Comparison of ENCODE assay signal across 10 mouse cellular contexts in the genomic region with DNA sequence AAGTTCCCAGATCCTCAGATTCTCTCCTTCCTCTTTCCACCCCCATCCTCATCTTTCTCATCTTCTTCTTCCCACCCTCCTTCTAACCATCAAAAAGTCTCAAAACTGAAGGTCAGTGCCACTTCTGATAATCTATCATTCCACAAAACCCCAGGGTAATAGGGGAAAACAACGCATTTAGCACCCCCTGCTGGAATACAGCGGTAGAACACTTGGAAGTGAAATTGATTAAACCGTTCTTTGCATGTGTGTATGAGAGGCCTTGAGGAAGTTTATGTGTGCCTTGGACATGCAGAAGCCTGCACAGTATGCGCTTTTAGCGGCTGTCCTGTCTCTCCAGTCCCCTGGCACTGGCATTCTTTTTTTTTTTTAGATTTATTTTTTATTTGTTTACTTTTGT. TPM values are rescaled to one million over a fixed set of nuclear protein-coding genes. Genes with fewer than 3 reads are reported as not detected.
DNase-seq lines count a peak whose midpoint lies in the region; ATAC-seq and TF ChIP-seq lines count a peak whose summit lies in the region.
"Had no signal": no experiment of that assay in that cellular context is flagged by ENCODE, and none has a peak within 500 bp of the region (broad histone marks: within the 10 kb centered on the region; RNA-seq: fewer than 3 reads in every experiment).

No protein-coding gene starts in this region.

- H3K27ac ChIP-seq in gastrocnemius, adult 2 months: no peak overlapping the region
- H3K27ac ChIP-seq: embryonic facial prominence, embryonic 12.5 days; limb, embryonic 15.5 days had no signal

- peak; percentile 43 for DNase-seq in gastrocnemius, adult 2 months
- DNase-seq in gastrocnemius, postnatal 25 days: no peak
- DNase-seq in urinary bladder, postnatal 25 days (ENCODE audit: low spot score): peak; percentile 66
- no peak for DNase-seq in urinary bladder, postnatal 10 days (ENCODE audit: low spot score)
- DNase-seq in kidney, postnatal 10 days: peak; percentile 74
- peak; percentile 61 for DNase-seq in thymus, postnatal 0 days (ENCODE audit: low spot score)

- ATAC-seq in common myeloid progenitor, adult 5-6 weeks (replicated peaks; ENCODE audit: low read depth, poor library complexity, severe bottlenecking): peak; percentile 48; the same call in 1 of the 2 replicates
- ATAC-seq in megakaryocyte, adult 5-6 weeks (ENCODE audit: poor library complexity, severe bottlenecking): peak; percentile 52

- intact Hi-C loops in gastrocnemius, adult 2 months (cut with DNase I): loop anchor here (5.0 kb wide), 1 partner anchor 127 kb away; a partner anchor contains a TSS

- peak; percentile 85 for TF ChIP-seq CTCF in gastrocnemius, adult 2 months (IDR thresholded peaks at IDR 0.05)

- no peak overlapping the region for H3K4me3 ChIP-seq in gastrocnemius, adult 2 months
- H3K4me3 ChIP-seq: embryonic facial prominence, embryonic 12.5 days; limb, embryonic 15.5 days had no signal

RNA-seq across cellular contexts. Expression of a gene that starts 4.8 kb away (rescaled TPM):
- total RNA-seq in gastrocnemius, adult 2 months (2021): not detected
- not detected for total RNA-seq in gastrocnemius, postnatal 25 days (2021)
- 0.53 and 1.7 TPM in 2 replicates for total RNA-seq in common myeloid progenitor, adult 5-6 weeks (2017)
- total RNA-seq in megakaryocyte, adult 5-6 weeks (2015): not detected in 2 replicates
- total RNA-seq in megakaryocyte, adult 5-6 weeks (2017): not detected in 2 replicates
- 0.18 TPM in 1 of 2 replicates, not detected in the other for polyA plus RNA-seq in thymus, postnatal 0 days (2015; fragmentation: Nextera tagmentation; extraction: Ambion mirVana)

RNA-seq across cellular contexts. Expression of a gene that starts 15.7 kb away (rescaled TPM):
- total RNA-seq in gastrocnemius, adult 2 months (2021): 10 to 100 TPM in 1 of 2 experiments, 1 to 10 TPM in 1; 9.8 to 10.2 TPM
- 10 to 100 TPM in 1 of 2 experiments, 1 to 10 TPM in 1; 9.8 to 12.6 TPM for total RNA-seq in gastrocnemius, postnatal 25 days (2021)
- total RNA-seq in common myeloid progenitor, adult 5-6 weeks (2017): 11.3 and 21.5 TPM in 2 replicates
- 7.9 and 8.4 TPM in 2 replicates for total RNA-seq in megakaryocyte, adult 5-6 weeks (2015)
- 12.5 and 16.3 TPM in 2 replicates for total RNA-seq in megakaryocyte, adult 5-6 weeks (2017)
- 14.5 and 16.9 TPM in 2 replicates for polyA plus RNA-seq in thymus, postnatal 0 days (2015; fragmentation: Nextera tagmentation; extraction: Ambion mirVana)

RNA-seq across cellular contexts. Expression of a gene that starts 32.9 kb away (rescaled TPM):
- total RNA-seq in gastrocnemius, adult 2 months (2021): not detected
- not detected for total RNA-seq in gastrocnemius, postnatal 25 days (2021)
- not detected in 2 replicates for total RNA-seq in common myeloid progenitor, adult 5-6 weeks (2017)
- not detected in 2 replicates for total RNA-seq in megakaryocyte, adult 5-6 weeks (2015)
- not detected in 2 replicates for total RNA-seq in megakaryocyte, adult 5-6 weeks (2017)
- 10.9 and 12.2 TPM in 2 replicates for polyA plus RNA-seq in thymus, postnatal 0 days (2015; fragmentation: Nextera tagmentation; extraction: Ambion mirVana)
- polyA plus RNA-seq: embryonic facial prominence, embryonic 12.5 days; limb, embryonic 15.5 days had no signal

RNA-seq across cellular contexts. Expression of a gene that starts 39.4 kb away (rescaled TPM):
- total RNA-seq in gastrocnemius, adult 2 months (2021): not detected
- not detected for total RNA-seq in gastrocnemius, postnatal 25 days (2021)
- total RNA-seq in common myeloid progenitor, adult 5-6 weeks (2017): not detected in 2 replicates
- not detected in 2 replicates for total RNA-seq in megakaryocyte, adult 5-6 weeks (2015)
- total RNA-seq in megakaryocyte, adult 5-6 weeks (2017): not detected in 2 replicates
- 3.7 and 4.4 TPM in 2 replicates for polyA plus RNA-seq in thymus, postnatal 0 days (2015; fragmentation: Nextera tagmentation; extraction: Ambion mirVana)
- polyA plus RNA-seq: embryonic facial prominence, embryonic 12.5 days; limb, embryonic 15.5 days had no signal

RNA-seq across cellular contexts. Expression of a gene that starts 44.6 kb away (rescaled TPM):
- 100 to 1,000 TPM in 1 of 2 experiments, 10 to 100 TPM in 1; 95.3 to 106 TPM for total RNA-seq in gastrocnemius, adult 2 months (2021)
- total RNA-seq in gastrocnemius, postnatal 25 days (2021): 10 to 100 TPM; 79.7 to 84.2 TPM
- 62.2 and 71.8 TPM in 2 replicates for total RNA-seq in common myeloid progenitor, adult 5-6 weeks (2017)
- 81.3 and 83.9 TPM in 2 replicates for total RNA-seq in megakaryocyte, adult 5-6 weeks (2015)
- total RNA-seq in megakaryocyte, adult 5-6 weeks (2017): 43.0 and 46.5 TPM in 2 replicates
- 140 and 164 TPM in 2 replicates for polyA plus RNA-seq in thymus, postnatal 0 days (2015; fragmentation: Nextera tagmentation; extraction: Ambion mirVana)

Comparison
In these comparisons a context has a peak if more than half of its experiments do, and no peak if none do; other contexts are left out.
1. DNase-seq: peak in gastrocnemius, adult 2 months (single experiment), urinary bladder, postnatal 25 days (single experiment), kidney, postnatal 10 days (single experiment) and thymus, postnatal 0 days (single experiment); none in gastrocnemius, postnatal 25 days (single experiment) and urinary bladder, postnatal 10 days (single experiment).